Mouse (Mus musculus) olfactory bulb, adult 2 months (tissue): Measurements from ENCODE around the gene Pop4.

Experiments
- CTCF ChIP-seq: fragments of 200-500 bp; IDR thresholded peaks from 2 replicates; pipeline ENCODE4 v1.5.1; 2012; ENCODE audit warnings: low read depth, mild to moderate bottlenecking, low read length, moderate library complexity; ENCODE audit not compliant: insufficient read depth
- POLR2A ChIP-seq: fragments of 200-500 bp; IDR thresholded peaks from 2 replicates; pipeline ENCODE4 v1.6.1; 2012; ENCODE audit warnings: mild to moderate bottlenecking, low read depth, low read length, moderate library complexity; ENCODE audit not compliant: insufficient read depth

- TF ChIP-seq CTCF = no peak
- no peak for TF ChIP-seq POLR2A
Observed at GRCm38 (mm10) chr7:38217417-38218171, 53.6 kb downstream of the Pop4 start.
